Mouse (Mus musculus) adrenal gland, postnatal 4 days (tissue): ENCODE data around the gene Rbp1. TPM values are rescaled to one million over a fixed set of nuclear protein-coding genes. Genes with fewer than 3 reads are reported as not detected.

ENCODE experiments used
- DNase-seq, 2 experiments: peaks; one replicate each; pipeline ENCODE4 v3.0.0; 2021 to 2022; ENCODE audit warnings: low spot score in 2 of 2, mixed read lengths in 2 of 2
- long read RNA-seq, 2 experiments: library from polyadenylated mRNA; stranded (forward); transcript quantifications; one replicate each; pipeline ENCODE4 v2.0.0; 2021
- total RNA-seq, 2 experiments: library from RNA; stranded (reverse); gene quantifications; 2 replicates each; pipeline ENCODE4 v1.2.3; 2021

Gene Rbp1
- total RNA-seq: 10 to 100 TPM; 20.8 to 23.0 TPM
- long read RNA-seq, experiment 1, transcript Rbp1-201 (4 exons, 2,652 nt): major isoform, 38 of 58 reads
- long read RNA-seq, experiment 1, partial matches to known transcripts: 19 of 58 reads
- long read RNA-seq, experiment 1, other reads (novel, unspliced or antisense): 1 of 58 reads
- long read RNA-seq, experiment 2, transcript Rbp1-201 (4 exons, 2,652 nt): major isoform, 41 of 59 reads
- long read RNA-seq, experiment 2, partial matches to known transcripts: 17 of 59 reads
- long read RNA-seq, experiment 2, other reads (novel, unspliced or antisense): 1 of 59 reads

DNA sequence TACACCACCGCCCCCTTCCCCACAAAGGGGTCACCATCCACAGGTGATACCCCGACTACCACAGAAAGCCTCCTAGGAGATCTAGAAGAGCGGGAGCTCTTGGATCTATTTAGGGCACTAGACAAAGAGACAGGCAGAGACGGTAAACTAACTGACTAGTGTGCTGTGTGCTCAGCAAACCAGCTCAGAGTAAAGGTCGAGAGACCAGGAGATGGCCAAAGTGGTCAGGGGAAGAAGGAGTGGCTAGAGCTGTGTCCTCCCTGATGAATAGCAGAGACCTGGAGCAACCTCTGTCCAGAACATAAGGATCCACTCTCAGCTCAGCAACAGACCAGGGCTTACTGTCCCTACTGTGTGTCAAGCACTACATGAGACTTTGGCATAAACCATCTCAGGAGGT is at the start of gene Rbp1:
Gene Rbp1 (plus strand): TSS at position 306 of the 400 bp plus-strand sequence.
- DNase-seq: no peak

DNA sequence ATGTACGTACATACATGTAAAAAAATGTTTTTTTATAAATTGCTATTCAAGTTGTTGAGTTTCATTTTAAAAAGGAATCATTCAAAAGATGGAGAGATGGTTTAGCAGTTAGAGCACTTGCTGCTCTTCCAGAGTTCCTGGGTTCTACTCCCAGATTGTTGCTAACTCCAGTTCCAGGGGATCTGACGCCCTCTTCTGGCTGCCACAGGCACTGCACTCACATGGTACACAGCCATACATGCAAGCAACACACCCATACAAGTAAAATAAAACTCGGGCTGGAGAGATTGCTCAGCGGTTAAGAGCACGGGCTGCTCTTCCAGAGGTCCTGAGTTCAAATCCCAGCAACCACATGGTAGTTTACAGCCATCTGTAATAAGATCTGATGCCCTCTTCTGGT is 49.4 kb upstream of the Rbp1 start:
- DNase-seq: no peak

DNA sequence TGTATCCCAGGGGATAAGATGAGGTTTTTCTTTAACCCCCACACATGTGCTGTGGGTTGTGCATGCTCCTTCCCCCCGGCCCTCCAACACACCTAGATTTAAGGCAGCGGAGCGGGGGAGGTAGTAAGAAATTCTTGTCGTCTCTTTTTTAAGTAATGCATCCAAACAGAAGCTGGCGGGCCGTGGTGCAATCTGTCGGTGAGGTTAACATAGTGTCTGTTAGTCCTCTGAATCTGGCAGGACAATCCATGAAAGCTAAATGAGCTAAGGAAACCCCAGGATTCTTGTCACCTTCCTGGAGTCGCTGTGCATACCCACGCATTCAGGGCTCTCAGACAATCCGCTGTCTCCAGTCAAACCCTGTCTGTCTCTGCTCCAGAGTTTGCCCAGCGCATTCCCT is 47.9 kb upstream of the Rbp1 start:
- DNase-seq: no peak

DNA sequence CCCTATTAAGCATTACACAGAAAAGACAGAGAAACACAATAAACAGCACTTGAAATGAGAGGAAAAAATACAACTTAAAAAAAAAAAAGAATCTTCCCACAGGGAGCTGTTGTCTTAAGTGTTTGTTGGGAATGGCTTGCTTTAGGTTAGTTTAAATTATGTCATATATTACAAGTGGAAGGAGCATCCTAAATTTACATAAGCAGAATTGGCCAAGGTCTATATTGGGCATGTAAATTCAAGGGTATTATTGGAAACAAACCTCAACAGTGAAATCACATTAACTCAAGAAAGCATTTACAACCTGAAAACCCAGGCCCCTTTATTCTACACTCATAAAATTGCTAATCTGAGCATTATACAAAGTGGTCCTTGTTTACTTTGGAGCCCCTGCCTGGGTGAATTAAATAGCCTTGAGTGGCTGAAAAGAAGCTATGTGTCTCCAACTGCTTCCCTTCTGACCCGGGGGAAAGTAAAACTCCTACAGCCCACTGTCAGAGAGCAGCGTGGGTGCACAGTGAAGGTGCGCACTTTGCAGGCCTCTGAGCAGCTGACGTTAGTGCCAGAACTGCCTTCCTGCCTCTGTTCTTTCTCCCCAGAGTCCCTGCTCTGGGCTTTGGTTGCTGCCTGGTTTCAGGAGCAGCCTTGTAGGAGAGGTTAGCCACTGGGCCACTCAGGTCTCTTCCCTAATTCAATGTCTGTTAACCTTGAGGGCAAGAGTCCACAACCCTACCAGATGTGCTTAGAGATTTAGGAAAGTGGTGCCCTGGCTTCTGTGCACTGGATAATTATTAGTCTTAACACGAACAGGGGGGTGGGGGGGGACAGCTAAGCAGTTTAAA is 47.2 kb upstream of the Rbp1 start:
- DNase-seq: no peak

DNA sequence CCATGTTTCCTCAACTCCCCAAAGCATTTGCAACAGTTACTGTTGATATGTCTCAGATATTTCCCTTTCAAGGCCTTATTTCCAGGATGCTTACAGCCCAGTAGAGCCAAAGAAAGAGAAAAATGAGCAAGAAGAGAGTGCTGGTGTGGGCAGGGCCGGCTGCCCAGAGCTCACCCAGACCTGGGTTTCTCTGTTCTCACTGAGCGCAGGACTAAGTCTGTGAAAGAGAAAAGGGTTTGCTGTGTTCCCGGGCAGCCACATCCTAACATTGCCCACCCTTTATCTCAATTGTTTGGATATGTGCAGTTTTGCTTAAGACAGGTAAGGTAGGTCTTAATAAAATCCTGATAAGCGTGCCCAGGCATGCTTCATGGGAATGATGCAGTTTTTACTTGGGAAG is 43.0 kb upstream of the Rbp1 start:
- no peak for DNase-seq

DNA sequence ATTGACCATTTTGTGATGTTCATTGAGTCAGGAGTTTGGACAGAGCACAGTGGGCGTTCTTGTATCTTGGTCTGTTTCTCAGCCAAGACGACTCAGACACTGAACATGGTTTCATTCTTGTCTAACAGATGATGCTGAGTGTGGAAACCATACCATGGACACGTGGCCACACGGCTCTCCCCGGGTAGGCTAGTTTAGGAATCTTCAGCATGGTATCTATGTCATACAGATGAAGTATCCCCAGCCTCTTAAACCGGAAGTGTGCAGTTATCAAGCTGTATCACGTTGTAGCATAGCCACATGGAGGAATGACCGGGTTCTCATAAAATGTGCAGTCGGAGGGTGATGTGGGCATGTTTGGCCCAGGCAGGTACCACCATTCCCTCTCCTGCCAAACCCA is 42.2 kb upstream of the Rbp1 start:
- no peak for DNase-seq

DNA sequence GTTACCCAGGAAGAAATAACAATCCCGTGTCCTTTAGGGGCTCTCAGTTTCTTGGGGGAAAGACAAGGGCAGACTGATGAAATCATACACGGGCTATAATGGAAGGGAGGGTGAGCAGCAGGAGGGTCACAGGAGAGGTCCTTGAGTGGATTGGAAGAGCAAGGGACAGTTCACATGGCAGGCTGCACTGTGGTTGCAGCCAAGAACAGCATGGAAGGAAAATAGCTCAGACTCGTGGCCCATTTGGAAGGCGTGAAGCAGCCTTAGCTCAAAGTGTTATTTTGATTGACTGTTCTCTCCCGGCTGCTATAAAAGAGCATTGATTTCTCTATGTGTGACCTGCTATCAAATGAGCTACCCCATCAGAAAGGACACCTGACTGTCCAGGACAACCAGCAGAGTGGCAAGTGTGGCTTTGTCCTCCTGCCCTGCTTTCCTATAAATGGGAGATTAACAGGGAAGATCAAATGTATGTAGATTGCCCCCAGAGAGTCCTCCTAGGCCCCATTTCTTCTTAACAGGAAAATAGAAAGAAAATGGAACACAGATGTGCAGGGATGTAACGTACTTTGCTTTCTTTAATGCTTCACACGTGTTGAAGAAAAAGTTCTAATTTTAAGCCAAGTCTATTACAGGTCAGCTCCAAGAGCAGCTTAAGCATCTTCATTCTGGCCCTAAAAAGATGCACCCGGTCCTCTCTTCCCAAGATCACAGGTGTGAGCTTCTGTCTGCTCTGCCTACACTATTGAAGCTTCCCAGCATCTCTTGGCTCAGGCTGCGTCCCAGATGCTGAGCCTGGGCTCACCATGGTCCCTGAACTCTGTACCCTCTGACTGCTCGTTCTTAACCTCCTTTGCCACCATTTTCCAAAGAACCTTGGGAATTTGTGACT is 34.8 kb upstream of the Rbp1 start:
- DNase-seq: no peak

DNA sequence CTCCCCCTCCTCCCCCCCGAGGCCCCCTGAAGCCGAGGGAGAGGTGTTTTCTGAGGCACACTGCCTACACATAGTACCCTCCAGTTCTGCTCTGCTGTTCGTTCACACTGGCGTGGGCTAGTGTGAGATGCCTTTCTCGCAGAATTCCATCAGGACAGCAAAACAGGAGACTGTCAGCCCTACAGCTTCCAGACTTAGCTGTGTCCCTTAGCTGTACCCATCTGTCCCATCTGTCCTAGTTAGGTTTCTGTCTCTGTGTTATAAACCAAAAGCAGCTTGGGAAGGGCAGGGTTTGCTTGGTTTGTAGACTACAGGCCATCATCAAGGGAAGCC is 34.2 kb upstream of the Rbp1 start:
- no peak for DNase-seq

DNA sequence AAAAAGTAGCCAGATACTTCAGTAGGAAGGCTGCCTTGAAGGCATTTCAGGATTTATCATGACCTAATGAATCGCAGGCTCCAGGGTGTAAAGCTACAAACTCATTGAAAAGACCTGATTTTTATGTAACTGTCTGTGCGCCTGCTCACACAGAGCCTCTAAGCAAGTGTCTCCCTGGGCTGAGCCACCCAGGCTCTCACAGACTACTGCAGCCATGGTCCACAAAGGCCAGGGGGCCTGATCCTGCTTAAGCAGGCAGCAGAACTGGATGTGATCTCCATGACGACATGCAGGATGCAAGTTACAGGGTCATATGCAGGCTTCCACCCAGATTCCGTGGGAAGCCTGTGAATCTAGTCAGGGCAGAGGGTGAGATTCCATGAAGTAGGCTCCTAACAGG is 29.3 kb upstream of the Rbp1 start:
- no peak for DNase-seq

DNA sequence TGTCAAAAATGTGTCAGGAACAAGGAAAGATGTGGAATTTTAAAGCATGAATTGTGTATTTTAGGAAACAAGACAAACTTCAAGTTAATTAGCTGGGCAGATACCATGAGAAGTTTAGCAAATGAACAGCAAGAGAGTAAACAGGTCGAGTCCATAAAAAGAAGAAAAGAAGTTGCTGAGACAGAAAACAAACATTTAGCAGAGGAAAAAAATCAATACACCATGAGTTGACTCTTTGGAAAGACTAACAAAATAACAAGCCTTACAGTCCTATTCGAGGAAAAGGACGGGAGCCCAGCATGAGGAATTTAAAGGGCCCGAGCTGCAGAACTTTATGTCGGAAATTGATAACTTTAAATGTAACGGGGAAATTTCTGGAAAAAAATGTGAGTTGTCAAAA is 25.6 kb upstream of the Rbp1 start:
- DNase-seq: no peak

DNA sequence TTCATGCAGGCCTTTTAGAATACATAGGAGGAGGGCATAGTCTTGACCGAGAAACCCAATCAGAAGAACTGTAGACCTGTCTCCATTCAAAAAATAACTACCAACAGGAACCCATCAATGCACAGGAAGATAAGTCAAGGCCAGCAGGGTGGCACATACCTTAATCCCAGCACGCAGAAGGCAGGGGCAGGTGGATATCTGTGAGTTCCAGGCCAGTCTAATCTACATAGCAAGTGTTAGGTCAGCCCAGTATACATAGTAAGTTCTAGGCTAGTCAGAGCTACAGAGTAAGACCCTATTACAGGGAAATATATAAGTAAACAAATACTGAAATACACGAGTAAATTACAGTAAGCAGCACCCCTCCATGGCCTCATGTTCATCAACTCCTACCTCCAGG is 24.9 kb upstream of the Rbp1 start:
- no peak for DNase-seq

DNA sequence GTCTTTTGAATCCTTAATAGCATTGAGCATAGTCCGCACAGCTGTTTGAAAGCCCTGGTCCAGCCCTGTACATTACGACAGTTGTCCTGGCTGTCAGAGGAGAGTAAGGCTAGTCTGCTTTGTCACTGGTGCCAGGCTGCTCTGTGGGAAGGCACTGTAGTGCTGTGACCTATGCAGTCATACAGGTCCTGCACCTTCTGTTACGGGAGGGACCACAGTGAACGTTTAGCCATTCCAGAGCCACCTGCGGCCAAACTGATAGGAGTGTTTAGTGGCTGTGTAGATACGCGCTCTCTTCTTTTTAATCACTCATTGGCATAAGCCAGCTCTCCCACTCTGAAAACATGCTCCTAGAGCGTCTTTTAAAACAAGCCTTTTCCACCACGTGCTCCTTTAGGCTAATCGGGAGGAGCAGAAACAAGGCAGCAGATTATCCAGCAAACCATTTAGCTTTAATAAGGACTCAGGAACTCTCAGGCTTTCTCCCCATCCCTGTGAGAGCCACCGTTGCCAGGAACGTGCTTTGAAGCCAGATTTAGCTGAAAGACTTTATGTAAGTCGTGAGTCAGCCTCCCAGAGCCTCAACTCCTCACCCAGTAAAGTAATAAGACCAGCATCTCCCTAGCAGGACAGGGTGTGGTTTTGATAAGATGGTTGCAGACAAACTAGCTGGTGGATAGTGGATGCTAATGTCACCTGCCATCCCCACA is 22.4 kb upstream of the Rbp1 start:
- no peak for DNase-seq

DNA sequence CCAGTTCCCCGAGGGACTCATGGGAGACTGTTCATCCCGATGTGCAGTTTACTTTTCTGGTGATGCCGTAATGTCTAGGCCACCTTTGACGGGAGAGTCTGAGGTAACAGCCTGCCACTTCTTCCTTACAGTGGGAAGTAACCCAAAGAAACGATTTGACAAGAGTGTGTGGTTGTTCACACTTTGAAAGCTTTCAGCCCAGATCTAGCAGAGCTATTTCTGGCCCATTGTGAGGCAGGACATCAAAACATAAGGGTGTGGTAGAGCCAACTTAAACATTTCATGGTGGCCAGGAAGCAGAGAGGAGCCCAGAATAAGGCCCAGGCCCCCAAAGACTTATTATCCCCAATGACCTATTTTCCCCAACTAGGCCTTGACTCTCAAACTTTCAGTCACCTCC is 21.1 kb upstream of the Rbp1 start:
- DNase-seq: no peak

DNA sequence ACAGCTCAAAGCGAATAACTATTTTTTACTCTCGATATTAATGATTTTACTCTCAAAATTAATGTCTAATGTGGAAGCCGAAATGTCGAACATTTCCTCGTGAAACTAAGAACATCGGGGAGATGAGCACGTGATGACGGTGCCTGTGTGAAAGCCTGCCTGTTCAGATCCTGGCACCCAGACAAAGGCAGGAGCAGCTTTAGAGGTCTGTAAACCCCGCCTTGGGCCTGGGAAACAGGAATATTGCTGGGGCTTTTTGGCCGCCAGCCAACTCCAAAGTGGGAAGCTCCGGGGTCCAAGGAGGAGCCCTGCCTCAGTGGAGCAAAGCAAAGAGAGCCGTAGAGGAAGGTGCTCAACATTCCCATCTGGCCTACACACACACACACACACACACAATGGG is 15.0 kb upstream of the Rbp1 start:
- no peak for DNase-seq

DNA sequence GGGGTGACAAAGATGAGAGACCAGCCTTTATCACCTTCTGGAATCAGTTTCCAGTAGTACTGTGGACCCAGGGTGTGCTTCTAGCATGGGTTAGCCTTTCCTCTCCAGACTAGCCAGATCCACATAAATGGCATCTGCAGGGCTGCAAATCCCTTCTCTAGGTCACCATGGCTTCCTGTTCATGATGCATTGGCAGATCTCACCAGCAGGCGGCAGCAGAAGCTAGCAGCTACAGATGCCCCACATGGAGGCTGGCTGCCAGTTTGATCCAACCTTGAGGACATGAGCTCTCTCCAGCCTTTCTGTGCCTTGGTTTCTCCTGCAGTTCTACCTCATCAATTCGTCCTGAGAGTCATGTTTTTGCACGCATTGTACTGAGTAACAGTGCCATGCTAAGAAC is 13.6 kb upstream of the Rbp1 start:
- peak; percentile 48 to 64 for DNase-seq

DNA sequence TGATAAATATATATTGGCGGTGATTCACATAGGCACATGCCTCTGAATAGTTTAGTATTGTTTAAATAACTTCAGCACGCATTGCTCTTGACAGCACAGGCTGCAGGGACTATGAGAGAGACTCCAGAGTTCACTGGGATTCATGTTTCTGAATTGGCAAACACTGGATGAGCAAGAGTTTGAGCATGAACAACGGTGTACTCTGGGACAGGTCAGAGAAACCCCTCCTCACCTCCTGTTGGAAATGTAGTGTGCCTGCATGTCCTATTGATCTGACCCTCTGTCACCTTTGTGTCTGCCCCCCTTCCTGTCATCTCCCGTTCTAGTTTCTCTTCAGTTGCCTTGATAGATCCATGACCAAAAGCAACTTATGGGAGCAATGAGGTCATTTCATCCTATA is 7.3 kb upstream of the Rbp1 start:
- DNase-seq: no peak

DNA sequence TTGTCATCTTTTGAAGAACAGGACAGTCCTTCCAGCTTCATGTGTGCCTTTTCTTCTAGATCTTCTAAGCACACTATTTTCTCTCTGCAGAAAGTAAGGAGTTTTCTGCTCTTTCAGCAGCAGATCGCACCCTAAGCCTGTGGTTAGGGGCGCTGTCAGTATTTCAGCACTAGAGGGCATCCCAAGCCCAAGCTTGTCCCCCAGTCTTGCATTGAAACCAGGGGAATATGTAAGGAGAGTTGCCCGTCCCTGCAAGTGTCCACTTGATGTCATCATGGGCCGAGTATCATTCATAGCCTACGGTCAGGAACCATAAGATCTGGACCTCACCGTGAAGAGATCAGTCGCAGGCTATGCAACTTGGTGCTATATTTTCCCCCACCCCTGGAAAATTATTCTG is 4.8 kb upstream of the Rbp1 start:
- no peak for DNase-seq

DNA sequence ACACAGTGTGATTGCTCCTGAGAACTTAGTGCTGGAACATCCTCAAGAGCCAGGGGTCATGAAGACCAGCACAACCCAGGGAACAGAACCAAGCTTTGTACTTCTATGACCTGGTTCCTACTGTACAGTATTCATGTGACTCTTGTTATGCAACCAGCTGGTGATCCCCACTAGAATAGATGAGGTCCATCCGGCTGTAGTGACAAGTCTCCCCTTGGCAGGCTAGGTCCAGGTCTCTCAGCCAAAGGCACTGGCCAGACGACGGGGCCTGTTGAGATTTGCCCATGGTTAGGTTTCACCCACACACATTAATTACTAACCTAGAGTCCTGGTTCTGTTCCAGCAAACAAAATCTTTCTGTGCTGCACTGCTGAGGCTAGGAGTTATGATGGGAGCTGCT is 4.4 kb upstream of the Rbp1 start:
- no peak for DNase-seq

DNA sequence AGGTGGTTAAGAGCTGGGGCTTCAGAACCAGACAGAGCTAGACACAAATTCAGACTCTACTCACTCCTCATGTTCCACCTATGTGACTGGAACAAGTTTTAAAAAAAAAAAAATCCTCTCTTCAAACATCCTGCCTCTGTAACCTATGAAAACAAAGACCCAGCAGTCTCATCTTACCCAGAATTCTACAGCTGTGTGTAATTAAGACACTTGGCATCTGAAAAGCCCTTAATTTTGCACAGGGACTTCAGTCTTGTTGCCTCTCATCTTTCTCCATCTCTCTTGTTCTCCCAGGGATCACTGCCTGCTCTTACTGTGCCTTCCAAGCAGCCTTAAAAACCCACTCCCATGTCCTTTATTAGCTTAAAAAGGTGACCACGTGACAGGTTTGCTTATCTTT is 2.1 kb upstream of the Rbp1 start:
- DNase-seq: no peak

DNA sequence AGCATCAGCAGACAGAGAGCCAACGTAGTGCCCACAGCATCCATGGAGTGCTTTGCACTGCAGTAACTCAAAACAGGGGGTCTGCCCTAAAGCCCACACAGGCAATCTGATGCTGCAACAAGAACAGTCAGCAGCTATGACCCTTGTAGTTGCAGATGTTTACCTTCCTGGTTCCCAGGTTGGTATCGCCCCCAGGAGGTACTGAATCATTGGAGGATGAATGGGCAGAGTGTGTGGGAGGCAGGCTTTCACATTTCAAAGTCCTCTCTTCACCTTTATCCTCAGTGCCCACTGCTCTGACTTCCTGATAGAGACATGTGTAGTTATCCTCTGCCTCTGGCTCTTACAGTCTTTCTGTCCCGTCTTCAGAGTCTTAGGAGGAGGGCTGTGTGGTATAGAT is 858 bp upstream of the Rbp1 start:
- no peak for DNase-seq

DNA sequence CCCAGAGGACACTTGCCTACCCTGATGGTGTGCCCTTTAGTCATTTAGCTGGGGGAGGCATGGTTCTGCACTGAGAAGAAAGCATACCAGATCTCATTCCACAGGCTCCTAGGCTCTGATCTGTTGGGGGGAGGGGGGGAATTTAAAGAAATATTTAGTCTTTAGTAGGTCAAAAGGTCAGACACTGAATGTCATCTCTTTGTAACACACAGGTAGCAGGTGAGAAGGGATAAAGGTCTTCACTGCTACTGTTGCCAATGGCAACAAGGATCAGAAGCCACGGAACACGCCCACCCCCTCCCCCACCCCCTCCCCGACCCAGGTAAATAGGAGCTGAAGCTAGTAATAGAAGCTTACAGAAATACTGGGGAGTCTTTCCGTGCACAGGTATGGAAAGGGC is 930 bp downstream of the Rbp1 start:
- DNase-seq: no peak
